Mouse (Mus musculus) erythroblast, embryonic 14.5 days (primary cell): ENCODE data around the gene Rgs3.

Experiments
- GATA1 ChIP-seq: IDR thresholded peaks from 2 replicates; pipeline ENCODE4 v1.6.1; 2012; ENCODE audit warnings: low read length, inconsistent platforms, mixed read lengths
- TAL1 ChIP-seq: IDR thresholded peaks from 3 replicates; pipeline ENCODE4 v1.6.1; 2012; ENCODE audit warnings: low read length, inconsistent platforms, mixed read lengths

DNA sequence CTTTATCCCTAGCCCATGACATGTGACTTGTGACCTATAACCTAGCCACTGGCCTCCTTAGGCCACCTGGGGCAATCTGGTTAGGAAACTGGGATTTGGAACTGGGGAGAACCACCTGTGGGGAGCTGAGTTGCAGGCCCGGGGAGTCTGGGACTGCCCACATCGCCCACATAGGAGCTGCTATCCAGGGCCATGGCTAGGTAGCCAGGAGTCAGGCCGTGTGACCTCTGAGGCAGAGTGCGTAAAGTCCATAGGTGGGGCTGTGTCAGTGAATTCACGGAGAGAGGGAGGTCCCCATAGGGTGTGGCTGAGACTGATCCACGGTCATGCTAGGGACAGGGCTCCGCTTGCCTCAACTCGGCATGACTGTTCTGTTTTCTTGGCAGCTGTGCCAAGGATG, 175.6 kb downstream of the Rgs3 start:
- TF ChIP-seq GATA1 (no peak), TAL1 (no peak)
